Mouse (Mus musculus) cerebellum, adult 2 months (tissue): ENCODE measurements around the gene Pgls. TPM values are rescaled to one million over a fixed set of nuclear protein-coding genes. Genes with fewer than 3 reads are reported as not detected.

ENCODE experiments used
- DNase-seq, 2 experiments: peaks; one replicate each; pipeline ENCODE4 v3.0.0; 2021
- H3K27ac ChIP-seq: fragments of 200-500 bp; 2 replicates; pipeline ENCODE4 v1.5.1; 2012; ENCODE audit warnings: low read length, control low read depth, inconsistent platforms; ENCODE audit not compliant: insufficient read depth
- H3K27me3 ChIP-seq: fragments of 200-500 bp; 2 replicates; pipeline ENCODE4 v1.6.1; 2012; ENCODE audit warnings: inconsistent platforms, mild to moderate bottlenecking, low read length, moderate library complexity; ENCODE audit not compliant: control insufficient read depth, insufficient read depth
- H3K4me1 ChIP-seq: fragments of 200-500 bp; 2 replicates; pipeline ENCODE4 v1.6.1; 2011; ENCODE audit warnings: low read length; ENCODE audit not compliant: control insufficient read depth, insufficient read depth
- H3K4me3 ChIP-seq: fragments of 200-500 bp; replicated peaks from 2 replicates; pipeline ENCODE3; 2011; ENCODE audit warnings: mild to moderate bottlenecking, low read depth, low read length, control low read depth; ENCODE audit not compliant: insufficient read depth
- CTCF ChIP-seq: fragments of 200-500 bp; IDR thresholded peaks from 2 replicates; pipeline ENCODE4 v1.5.1; 2011; ENCODE audit warnings: low read depth, mild to moderate bottlenecking, control low read depth, low read length, moderate library complexity, borderline replicate concordance; ENCODE audit not compliant: insufficient read depth
- POLR2A ChIP-seq: fragments of 200-500 bp; IDR thresholded peaks from 2 replicates; pipeline ENCODE4 v1.6.1; 2011; ENCODE audit warnings: low read length, control low read depth, borderline replicate concordance; ENCODE audit not compliant: insufficient read depth
- WGBS: fragments of 180-500 bp; shearing (Covaris S2); methylation state at CpG from one replicate; pipeline ENCODE4 v1.1.7; 2018; 5-methylcytosine and 5-hydroxymethylcytosine counted together
- polyA plus RNA-seq: library from polyadenylated mRNA; depleted of rRNA; stranded (reverse); fragments of >200 nt; gene quantifications from 2 replicates; pipeline ENCODE4 v1.2.3, GENCODE M21; 2012

The Pgls gene
- polyA plus RNA-seq, 1 experiment: 42.5 TPM

GRCm38 (mm10) chr8:71554001-71554400 lies 38.0 kb upstream of the Pgls start:
- H3K27ac ChIP-seq: no peak overlapping the region
- no peak overlapping the region for H3K4me3 ChIP-seq
- WGBS: 45% methylated on average over 6 of the region's 6 CpGs
- peaks cover 3% of the 10 kb centered on the region; the same call in 1 of the 2 replicates for H3K27me3 ChIP-seq
- TF ChIP-seq CTCF (no peak), POLR2A (no peak)
- H3K4me1 ChIP-seq: no peaks in the 10 kb centered on the region
- DNase-seq: no peak

DNA sequence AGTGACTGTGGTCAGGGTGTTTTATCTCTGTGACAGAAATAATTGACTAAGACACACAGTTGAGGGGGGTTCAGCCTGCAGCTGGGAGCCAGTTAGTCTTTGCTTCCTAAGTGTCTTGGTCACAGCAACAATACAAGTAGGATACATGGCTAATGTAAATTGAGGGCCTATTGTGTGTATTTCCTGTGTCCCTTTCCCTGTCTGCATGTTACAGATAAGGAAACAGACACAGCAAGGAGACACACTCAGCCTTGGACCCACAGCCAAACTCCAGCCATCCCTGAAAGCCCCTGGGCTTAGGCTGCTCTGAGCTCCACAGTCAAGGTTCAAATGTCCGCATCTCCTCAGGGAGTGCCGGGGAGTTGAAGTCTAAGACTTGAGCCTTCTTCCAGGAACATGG lies 37.3 kb upstream of the Pgls start:
- WGBS: 85% methylated on average over 2 of the region's 2 CpGs
- TF ChIP-seq POLR2A (no peak), CTCF (no peak)
- no peak for DNase-seq
- Histone ChIP-seq H3K27ac (no peak overlapping the region), H3K27me3 (peaks cover 3% of the 10 kb centered on the region; the same call in 1 of the 2 replicates), H3K4me1 (no peaks in the 10 kb centered on the region), H3K4me3 (no peak overlapping the region)

DNA sequence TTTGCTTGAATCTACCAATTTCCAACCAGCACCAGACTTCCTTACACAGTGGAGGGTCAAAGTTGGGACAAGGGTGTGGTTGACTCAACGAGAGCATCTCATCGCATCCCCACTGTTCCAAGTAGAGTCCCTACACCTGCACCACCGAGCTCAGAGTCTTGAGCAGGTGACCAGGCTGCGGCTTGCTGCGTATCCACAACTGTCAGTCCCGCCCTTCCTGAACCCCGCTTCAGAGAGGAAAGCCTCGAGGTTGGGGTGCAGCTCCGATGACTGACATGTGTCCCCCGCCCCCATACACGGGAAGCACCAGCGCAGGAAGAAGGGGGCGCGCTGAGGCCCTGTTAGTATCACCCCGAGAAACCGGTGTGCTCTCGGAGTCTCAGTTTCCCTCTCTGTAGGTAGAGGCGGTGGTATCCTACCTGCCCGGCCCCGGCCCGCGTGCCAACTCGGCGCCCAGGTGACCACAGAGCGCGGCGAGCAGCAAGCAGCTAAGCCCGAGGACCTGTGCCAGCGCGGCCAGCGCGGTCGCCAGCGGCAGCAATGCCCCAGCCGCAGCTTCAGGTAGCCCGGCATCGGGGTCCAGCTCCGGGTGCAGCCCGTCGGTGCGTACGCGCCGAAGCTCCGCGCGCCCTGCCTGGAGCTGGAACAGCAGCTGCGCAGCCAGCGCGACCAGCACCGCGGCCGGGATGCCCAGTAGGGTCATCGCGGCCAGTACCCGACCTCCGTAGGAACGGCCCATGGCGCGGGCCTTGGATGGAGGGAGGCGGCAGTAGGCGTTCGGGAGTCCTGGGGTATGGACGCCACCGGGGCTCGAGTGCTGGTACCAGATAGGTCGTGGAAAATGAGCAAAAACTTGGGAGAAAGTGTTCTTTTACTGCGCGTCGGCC lies 33.7 kb upstream of the Pgls start, which contains the start of gene Tmem221:
TSS of gene Tmem221 (minus strand) at position 801 of the 887 bp plus-strand sequence.
- DNase-seq: no peak
- WGBS: 6% methylated on average over 70 of the region's 70 CpGs
- Histone ChIP-seq H3K27ac (no peak within 1 kb of the TSS), H3K4me1 (no peaks in the 10 kb centered on the region), H3K4me3 (no peak within 1 kb of the TSS), H3K27me3 (peaks cover 3% of the 10 kb centered on the region; the same call in 1 of the 2 replicates)
- no peak for TF ChIP-seq CTCF
- TF ChIP-seq POLR2A: no peak

GRCm38 (mm10) chr8:71558958-71559690 lies 32.9 kb upstream of the Pgls start:
- DNase-seq: no peak
- no peak for TF ChIP-seq CTCF
- TF ChIP-seq POLR2A: no peak
- peaks cover 3% of the 10 kb centered on the region; the same call in 1 of the 2 replicates for H3K27me3 ChIP-seq
- 10% methylated on average over 24 of the region's 24 CpGs for WGBS
- H3K4me1 ChIP-seq: no peaks in the 10 kb centered on the region
- H3K4me3 ChIP-seq: no peak overlapping the region
- no peak overlapping the region for H3K27ac ChIP-seq

DNA sequence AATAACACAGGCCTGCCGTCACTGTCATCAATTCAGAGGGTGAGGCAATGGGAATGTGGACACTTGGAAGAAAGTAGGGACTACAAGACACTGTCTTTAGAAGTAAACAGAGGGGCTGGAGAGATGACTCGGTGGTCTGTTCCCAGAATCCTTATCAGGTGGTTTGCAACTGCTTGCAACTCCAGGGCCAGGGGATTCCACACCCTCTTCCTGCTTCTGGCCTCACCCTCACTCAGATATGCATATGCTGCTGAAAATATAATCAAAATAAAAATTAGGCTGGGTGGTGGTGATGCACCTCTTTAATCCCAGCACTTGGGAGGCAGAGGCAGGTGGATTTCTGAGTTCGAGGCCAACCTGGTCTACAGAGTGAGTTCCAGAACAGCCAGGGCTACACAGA lies 31.9 kb upstream of the Pgls start:
- H3K27me3 ChIP-seq: peaks cover 3% of the 10 kb centered on the region; the same call in 1 of the 2 replicates
- TF ChIP-seq CTCF (no peak), POLR2A (no peak)
- WGBS: 85% methylated on average over 3 of the region's 3 CpGs

GRCm38 (mm10) chr8:71560765-71561164 lies 31.2 kb upstream of the Pgls start:
- WGBS: 86% methylated on average over 5 of the region's 5 CpGs
- Histone ChIP-seq H3K27me3 (peaks cover 3% of the 10 kb centered on the region; the same call in 1 of the 2 replicates), H3K4me1 (no peaks in the 10 kb centered on the region), H3K4me3 (no peak overlapping the region), H3K27ac (no peak overlapping the region)
- no peak for DNase-seq
- no peak for TF ChIP-seq POLR2A
- no peak for TF ChIP-seq CTCF

More for the DNA sequence above, 31.9 kb upstream of the Pgls start:
- no peak for DNase-seq
- Histone ChIP-seq H3K4me3 (no peak overlapping the region), H3K27ac (no peak overlapping the region), H3K4me1 (no peaks in the 10 kb centered on the region)

DNA sequence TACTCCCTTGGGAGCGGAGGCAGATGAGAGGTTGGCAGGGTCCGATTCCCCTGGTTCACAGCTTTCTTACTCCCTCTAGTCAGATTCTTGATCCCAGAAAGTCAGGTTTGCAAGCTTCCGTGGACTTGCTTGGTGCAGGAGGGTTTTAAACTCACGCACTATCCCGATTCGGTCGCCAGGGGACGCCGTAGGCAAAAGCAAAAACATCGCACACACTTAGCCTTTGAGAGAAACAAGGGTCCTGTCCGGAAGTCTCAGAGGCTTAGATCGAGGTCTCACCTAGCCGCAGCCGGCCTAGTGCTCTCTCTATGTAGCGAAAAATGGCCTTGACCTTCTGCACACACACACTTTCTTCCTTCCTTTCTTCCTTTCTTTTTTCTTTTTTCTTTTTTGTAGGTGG lies 30.6 kb upstream of the Pgls start:
- H3K4me3 ChIP-seq: no peak overlapping the region
- H3K4me1 ChIP-seq: no peaks in the 10 kb centered on the region
- H3K27ac ChIP-seq: no peak overlapping the region
- DNase-seq: peak; percentile 48 to 69
- WGBS: 6% methylated on average over 15 of the region's 15 CpGs
- peaks cover 3% of the 10 kb centered on the region; the same call in 1 of the 2 replicates for H3K27me3 ChIP-seq
- TF ChIP-seq CTCF (peak; percentile 94), POLR2A (no peak)

- H3K4me1 ChIP-seq: no peaks in the 10 kb centered on the region
- under 1% methylated on average over 33 of the region's 33 CpGs for WGBS
- TF ChIP-seq CTCF (peak; percentile 67), POLR2A (no peak)
- H3K27me3 ChIP-seq: peaks cover 3% of the 10 kb centered on the region; the same call in 1 of the 2 replicates
- H3K4me3 ChIP-seq: peak overlapping the region; percentile 58
- no peak overlapping the region for H3K27ac ChIP-seq
- peak; percentile 76 to 84 for DNase-seq
Observed at GRCm38 (mm10) chr8:71562751-71563150, 29.2 kb upstream of the Pgls start.
